Mouse (Mus musculus): ENCODE measurements around the gene Nlrc4. TPM values are rescaled to one million over a fixed set of nuclear protein-coding genes. Genes with fewer than 3 reads are reported as not detected.

The Nlrc4 gene
- polyA plus RNA-seq (2014; fragmentation: Nextera tagmentation; extraction: Ambion mirVana) = 0.30 and 0.40 TPM in 2 replicates

- Histone ChIP-seq H3K36me3 (ENCODE audit: control insufficient read depth, insufficient read depth, low read length) (no peaks in the 10 kb centered on the region), H3K4me1 (replicated peaks; ENCODE audit: control insufficient read depth, insufficient read depth, low read length) (no peaks in the 10 kb centered on the region), H3K4me3 (ENCODE audit: low read depth, low read length) (no peak within 1 kb of the TSS), H3K9me3 (ENCODE audit: control insufficient read depth, low read length) (no peaks in the 10 kb centered on the region), H3K27ac (ENCODE audit: low read depth, low read length) (no peak within 1 kb of the TSS), H3K4me2 (no peak within 1 kb of the TSS), H3K9ac (ENCODE audit: low read depth, low read length) (no peak within 1 kb of the TSS), H3K27me3 (replicated peaks; ENCODE audit: control insufficient read depth, insufficient read depth, low read length) (no peaks in the 10 kb centered on the region)
- DNase-seq (ENCODE audit: low spot score) (no peak), ATAC-seq (replicated peaks; ENCODE audit: low FRiP score) (no peak)
- whole genome bisulfite sequencing = 59% methylated on average over 8 of the region's 8 CpGs
Measured at GRCm38 (mm10) chr17:74458711-74459408, at the start of gene Nlrc4. Nlrc4 (minus strand) TSS chr17:74459142.

DNA sequence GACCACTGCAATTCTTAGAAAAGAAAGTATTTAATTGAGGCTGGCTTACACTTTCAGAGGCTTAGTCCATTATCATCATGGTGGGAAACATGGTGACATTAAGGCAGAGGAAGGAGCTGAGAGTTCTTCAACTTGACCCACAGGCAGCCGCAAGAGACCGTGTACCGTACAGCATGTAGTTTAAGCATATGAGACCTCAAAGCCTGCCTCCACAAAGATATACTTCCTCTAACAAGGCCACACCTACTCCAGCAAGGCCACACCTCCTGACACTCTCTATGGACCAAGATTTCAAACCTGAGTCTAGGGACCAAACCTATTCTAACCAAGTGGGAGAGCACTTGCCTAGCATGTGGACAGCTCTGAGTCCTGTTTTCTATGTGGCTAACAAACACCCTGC, 49.7 kb upstream of the Nlrc4 start:
- Histone ChIP-seq H3K4me3 (ENCODE audit: low read depth, low read length) (no peak overlapping the region), H3K9me3 (ENCODE audit: control insufficient read depth, low read length) (no peaks in the 10 kb centered on the region), H3K27me3 (replicated peaks; ENCODE audit: control insufficient read depth, insufficient read depth, low read length) (no peaks in the 10 kb centered on the region), H3K27ac (ENCODE audit: low read depth, low read length) (no peak overlapping the region), H3K9ac (ENCODE audit: low read depth, low read length) (no peak overlapping the region), H3K4me1 (replicated peaks; ENCODE audit: control insufficient read depth, insufficient read depth, low read length) (no peaks in the 10 kb centered on the region), H3K36me3 (ENCODE audit: control insufficient read depth, insufficient read depth, low read length) (no peaks in the 10 kb centered on the region), H3K4me2 (no peak overlapping the region)
- DNase-seq (ENCODE audit: low spot score) = no peak
- 63% methylated on average over 3 of the region's 3 CpGs for WGBS
- no peak; the same call in 1 of the 2 replicates for ATAC-seq (replicated peaks; ENCODE audit: low FRiP score)

DNA sequence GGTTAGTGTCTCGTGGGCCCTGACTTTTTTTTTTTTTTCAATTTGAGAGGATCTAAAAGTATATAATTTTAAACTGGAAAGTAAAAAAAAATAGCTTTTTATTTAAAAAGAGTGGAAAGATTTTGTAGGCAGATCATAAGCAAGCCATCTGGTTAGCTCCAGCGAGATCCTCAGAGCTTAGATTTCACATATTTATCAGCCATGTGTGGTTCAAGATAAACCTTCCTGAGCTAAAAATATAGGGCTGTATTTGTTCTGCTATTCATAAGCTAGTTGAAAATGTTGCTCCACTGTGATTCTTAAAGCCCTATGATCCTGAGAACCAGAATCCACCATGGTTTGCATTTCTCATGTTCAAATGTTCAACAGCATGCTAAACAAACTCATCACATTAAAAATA, 49.0 kb upstream of the Nlrc4 start:
- H3K9me3 ChIP-seq (ENCODE audit: control insufficient read depth, low read length) = no peaks in the 10 kb centered on the region
- H3K4me3 ChIP-seq (ENCODE audit: low read depth, low read length) = no peak overlapping the region
- H3K27me3 ChIP-seq (replicated peaks; ENCODE audit: control insufficient read depth, insufficient read depth, low read length) = no peaks in the 10 kb centered on the region
- H3K4me2 ChIP-seq = no peak overlapping the region
- no peaks in the 10 kb centered on the region for H3K36me3 ChIP-seq (ENCODE audit: control insufficient read depth, insufficient read depth, low read length)
- H3K9ac ChIP-seq (ENCODE audit: low read depth, low read length) = no peak overlapping the region
- no peak overlapping the region for H3K27ac ChIP-seq (ENCODE audit: low read depth, low read length)
- DNase-seq (ENCODE audit: low spot score) (no peak), ATAC-seq (replicated peaks; ENCODE audit: low FRiP score) (no peak)
- H3K4me1 ChIP-seq (replicated peaks; ENCODE audit: control insufficient read depth, insufficient read depth, low read length) = no peaks in the 10 kb centered on the region
- 63% methylated on average over 2 of the region's 2 CpGs for WGBS

DNA sequence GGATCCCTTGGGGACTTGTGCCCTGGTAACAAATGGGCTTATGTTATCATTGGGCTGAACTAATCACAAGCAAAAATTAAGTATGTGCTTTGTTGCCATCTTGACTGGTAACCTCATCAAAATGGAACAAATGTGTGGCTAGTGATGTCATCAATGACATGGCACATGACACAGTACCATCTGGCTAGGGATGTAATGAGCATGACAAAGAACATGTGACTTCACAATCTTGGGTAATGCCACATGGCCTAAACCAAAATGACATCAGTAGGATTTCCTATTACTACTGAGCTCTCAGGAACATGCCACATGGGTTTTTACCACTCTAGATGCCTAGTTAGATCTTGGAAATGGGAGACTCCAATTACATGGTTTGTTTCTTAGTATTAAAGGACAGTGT, 42.1 kb upstream of the Nlrc4 start:
- DNase-seq (ENCODE audit: low spot score) = no peak
- Histone ChIP-seq H3K9ac (ENCODE audit: low read depth, low read length) (no peak overlapping the region), H3K36me3 (ENCODE audit: control insufficient read depth, insufficient read depth, low read length) (peaks cover 8% of the 10 kb centered on the region; the same call in 1 of the 2 replicates), H3K4me1 (replicated peaks; ENCODE audit: control insufficient read depth, insufficient read depth, low read length) (no peaks in the 10 kb centered on the region), H3K27ac (ENCODE audit: low read depth, low read length) (no peak overlapping the region), H3K4me2 (no peak overlapping the region), H3K4me3 (ENCODE audit: low read depth, low read length) (no peak overlapping the region), H3K27me3 (replicated peaks; ENCODE audit: control insufficient read depth, insufficient read depth, low read length) (no peaks in the 10 kb centered on the region), H3K9me3 (ENCODE audit: control insufficient read depth, low read length) (no peaks in the 10 kb centered on the region)
- no peak for ATAC-seq (replicated peaks; ENCODE audit: low FRiP score)

DNA sequence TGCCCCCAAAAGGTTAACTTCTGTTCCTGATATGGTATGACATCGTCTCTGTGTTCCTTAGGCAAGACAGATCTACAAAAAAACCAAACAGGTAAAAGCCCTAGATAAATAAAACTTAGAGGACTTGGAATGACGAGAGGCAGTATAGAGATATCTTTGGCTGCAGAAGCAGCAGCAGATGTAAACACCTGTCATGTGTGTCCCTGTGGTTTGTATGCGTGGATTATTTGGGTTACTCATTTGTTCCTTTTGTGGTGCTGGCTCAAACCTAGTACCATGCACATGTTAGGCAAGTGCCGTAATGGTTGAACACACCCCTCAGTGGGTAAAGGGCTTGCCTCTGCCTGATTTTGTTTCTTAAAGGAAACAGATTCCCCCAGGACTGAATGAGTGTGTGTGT, 41.3 kb upstream of the Nlrc4 start:
- ATAC-seq (replicated peaks; ENCODE audit: low FRiP score) (no peak), DNase-seq (ENCODE audit: low spot score) (no peak)
- 85% methylated on average over 4 of the region's 4 CpGs for WGBS
- Histone ChIP-seq H3K36me3 (ENCODE audit: control insufficient read depth, insufficient read depth, low read length) (peaks cover 10% of the 10 kb centered on the region; the same call in 1 of the 2 replicates), H3K27me3 (replicated peaks; ENCODE audit: control insufficient read depth, insufficient read depth, low read length) (no peaks in the 10 kb centered on the region), H3K9ac (ENCODE audit: low read depth, low read length) (no peak overlapping the region), H3K27ac (ENCODE audit: low read depth, low read length) (no peak overlapping the region), H3K4me1 (replicated peaks; ENCODE audit: control insufficient read depth, insufficient read depth, low read length) (no peaks in the 10 kb centered on the region), H3K4me3 (ENCODE audit: low read depth, low read length) (no peak overlapping the region), H3K4me2 (no peak overlapping the region), H3K9me3 (ENCODE audit: control insufficient read depth, low read length) (no peaks in the 10 kb centered on the region)

DNA sequence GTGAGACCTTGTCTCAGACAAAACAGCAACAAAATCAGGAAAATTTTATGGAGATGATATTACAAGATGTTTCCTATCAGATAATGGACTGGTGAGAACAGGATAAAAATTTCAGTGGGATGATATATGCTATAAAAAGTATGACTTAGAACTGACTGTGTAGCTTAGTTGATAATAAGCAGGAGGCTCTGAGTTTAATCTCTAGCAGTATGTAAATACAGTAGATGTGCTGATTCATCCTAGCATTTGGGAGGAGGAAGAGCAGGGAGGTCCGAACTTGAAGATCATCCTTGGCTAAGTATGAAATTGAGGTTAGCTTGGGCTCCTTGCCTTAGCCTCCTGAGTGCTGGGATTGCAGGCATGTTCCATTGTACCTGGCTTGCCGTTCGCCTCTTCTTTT, 32.6 kb upstream of the Nlrc4 start:
- Histone ChIP-seq H3K4me2 (peak overlapping the region; percentile 13; the same call in 1 of the 2 replicates), H3K36me3 (ENCODE audit: control insufficient read depth, insufficient read depth, low read length) (peaks cover 14% of the 10 kb centered on the region; the same call in 1 of the 2 replicates), H3K4me3 (ENCODE audit: low read depth, low read length) (no peak overlapping the region), H3K9ac (ENCODE audit: low read depth, low read length) (no peak overlapping the region), H3K27ac (ENCODE audit: low read depth, low read length) (no peak overlapping the region), H3K27me3 (replicated peaks; ENCODE audit: control insufficient read depth, insufficient read depth, low read length) (no peaks in the 10 kb centered on the region), H3K9me3 (ENCODE audit: control insufficient read depth, low read length) (no peaks in the 10 kb centered on the region), H3K4me1 (replicated peaks; ENCODE audit: control insufficient read depth, insufficient read depth, low read length) (peaks cover 3% of the 10 kb centered on the region; the same call in 1 of the 2 replicates)
- 87% methylated on average over 3 of the region's 3 CpGs for WGBS
- DNase-seq (ENCODE audit: low spot score) (no peak), ATAC-seq (replicated peaks; ENCODE audit: low FRiP score) (0 out of 2 replicates have a peak, but pooled peaks have one; percentile 24)

DNA sequence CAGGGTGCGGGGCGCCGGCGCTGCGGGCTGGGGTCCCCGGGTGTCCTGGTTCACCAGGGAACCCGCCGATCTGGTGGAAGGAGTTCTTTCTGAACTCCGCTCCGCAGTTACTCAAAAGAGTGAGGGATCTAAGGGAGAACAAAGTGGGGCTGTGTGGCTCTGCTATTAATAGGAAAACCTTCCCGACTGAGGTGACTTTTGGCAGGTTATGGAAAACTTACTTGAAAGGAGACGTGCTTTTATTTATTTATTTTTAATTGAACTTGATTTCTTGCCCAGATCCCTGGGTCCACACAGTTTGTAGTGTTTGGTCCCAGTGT, 30.9 kb upstream of the Nlrc4 start:
- Histone ChIP-seq H3K9me3 (ENCODE audit: control insufficient read depth, low read length) (no peaks in the 10 kb centered on the region), H3K4me3 (ENCODE audit: low read depth, low read length) (peak overlapping the region; percentile 90), H3K9ac (ENCODE audit: low read depth, low read length) (peak overlapping the region; percentile 84), H3K27me3 (replicated peaks; ENCODE audit: control insufficient read depth, insufficient read depth, low read length) (no peaks in the 10 kb centered on the region), H3K4me2 (peak overlapping the region; percentile 69), H3K36me3 (ENCODE audit: control insufficient read depth, insufficient read depth, low read length) (peaks cover 12% of the 10 kb centered on the region; the same call in 1 of the 2 replicates), H3K27ac (ENCODE audit: low read depth, low read length) (peak overlapping the region; percentile 75), H3K4me1 (replicated peaks; ENCODE audit: control insufficient read depth, insufficient read depth, low read length) (peaks cover 3% of the 10 kb centered on the region; the same call in 1 of the 2 replicates)
- WGBS = under 1% methylated on average over 12 of the region's 12 CpGs
- no peak for DNase-seq (ENCODE audit: low spot score)
- ATAC-seq (replicated peaks; ENCODE audit: low FRiP score) = no peak

GRCm38 (mm10) chr17:74489024-74489900, 30.3 kb upstream of the Nlrc4 start, which contains the start of gene Yipf4:
Yipf4 (plus strand) TSS chr17:74489493.
- Histone ChIP-seq H3K27me3 (replicated peaks; ENCODE audit: control insufficient read depth, insufficient read depth, low read length) (no peaks in the 10 kb centered on the region), H3K4me1 (replicated peaks; ENCODE audit: control insufficient read depth, insufficient read depth, low read length) (peaks cover 3% of the 10 kb centered on the region; the same call in 1 of the 2 replicates), H3K4me2 (peak within 1 kb of the TSS; percentile 69), H3K4me3 (ENCODE audit: low read depth, low read length) (peak within 1 kb of the TSS; percentile 90), H3K27ac (ENCODE audit: low read depth, low read length) (peak within 1 kb of the TSS; percentile 75), H3K36me3 (ENCODE audit: control insufficient read depth, insufficient read depth, low read length) (peaks cover 8% of the 10 kb centered on the region; the same call in 1 of the 2 replicates), H3K9ac (ENCODE audit: low read depth, low read length) (peak within 1 kb of the TSS; percentile 84), H3K9me3 (ENCODE audit: control insufficient read depth, low read length) (no peaks in the 10 kb centered on the region)
- peak; percentile 99 for ATAC-seq (replicated peaks; ENCODE audit: low FRiP score)
- peak; percentile 89 for DNase-seq (ENCODE audit: low spot score)
- WGBS = 4% methylated on average over 57 of the region's 58 CpGs

All from liver, embryonic 11.5 days (tissue).